ENCODE assay signal across 13 mouse cellular contexts in the genomic region with DNA sequence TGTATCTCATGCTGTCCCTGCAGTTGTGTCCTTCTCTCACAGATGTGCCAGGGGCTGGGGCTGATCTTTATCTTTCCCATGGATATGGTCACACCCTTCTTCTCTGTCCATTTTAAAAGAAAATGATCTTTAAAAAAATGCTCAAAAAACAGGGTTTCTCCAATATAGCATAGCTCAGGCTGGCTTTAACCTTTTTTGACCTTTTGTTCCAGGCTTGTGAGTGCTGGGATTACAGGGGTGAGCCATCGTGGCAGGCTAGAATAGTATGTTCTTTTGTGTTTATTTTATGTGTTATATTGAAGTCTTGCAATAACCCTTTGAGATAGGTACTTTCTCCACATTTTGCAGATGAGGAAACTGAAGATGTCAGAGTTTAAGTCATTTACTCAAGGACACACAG.
"Had no signal": no experiment of that assay in that cellular context is flagged by ENCODE, and none has a peak within 500 bp of the region (broad histone marks: within the 10 kb centered on the region; RNA-seq: fewer than 3 reads in every experiment).

No protein-coding gene starts in this region.

- H3K4me2 ChIP-seq: limb, embryonic 12.5 days; limb, embryonic 15.5 days; lung, embryonic 14.5 days; midbrain, embryonic 11.5 days had no signal

- H3K27me3 ChIP-seq: limb, embryonic 12.5 days; limb, embryonic 15.5 days had no signal

- H3K9me3 ChIP-seq: limb, embryonic 12.5 days; limb, embryonic 15.5 days had no signal

- ATAC-seq: intestine, embryonic 16.5 days had no signal

- H3K4me1 ChIP-seq: limb, embryonic 15.5 days had no signal

- H3K36me3 ChIP-seq: limb, embryonic 12.5 days had no signal

- DNase-seq: kidney, adult 18-20 months; kidney, adult 9 months; kidney, postnatal 14 days; kidney, postnatal 4 days; left cerebral cortex, postnatal 4 days; lung, embryonic 14.5 days; midbrain, embryonic 14.5 days; thymus, adult 18-20 months; thymus, postnatal 36 days had no signal

- H3K27ac ChIP-seq: limb, embryonic 12.5 days; limb, embryonic 15.5 days had no signal

- H3K4me3 ChIP-seq: limb, embryonic 12.5 days; limb, embryonic 15.5 days had no signal

- H3K9ac ChIP-seq: limb, embryonic 12.5 days; limb, embryonic 15.5 days; lung, embryonic 14.5 days had no signal
